Mouse (Mus musculus) spleen, postnatal 14 days (tissue): ENCODE results near the gene Xlr4a.
"Not testable (repeated sequence)": the region's sequence is repeated elsewhere in the genome, so short reads cannot be mapped to it uniquely, and the experiment has no call there.

Experiments
- DNase-seq, 2 experiments: peaks; one replicate each; pipeline ENCODE4 v3.0.0; 2021 to 2022; ENCODE audit warnings: low spot score in 2 of 2

The Xlr4a gene

GRCm38 (mm10) chrX:73082267-73083055 is at the start of gene Xlr4a:
TSS of gene Xlr4a (minus strand) at chrX:73082478.
- DNase-seq = not testable (repeated sequence)

GRCm38 (mm10) chrX:73122859-73123829 is 40.9 kb upstream of the Xlr4a start:
- not testable (repeated sequence) for DNase-seq

GRCm38 (mm10) chrX:73116747-73117146 is 34.5 kb upstream of the Xlr4a start, which contains the start of gene Gm14685:
TSS of gene Gm14685 (plus strand) at chrX:73117047.
- not testable (repeated sequence) for DNase-seq

GRCm38 (mm10) chrX:73096941-73097508 is 14.7 kb upstream of the Xlr4a start, which contains the start of gene Xlr3a:
TSS of gene Xlr3a (minus strand) at chrX:73097095.
- not testable (repeated sequence) for DNase-seq

GRCm38 (mm10) chrX:73066765-73067312 is 15.4 kb downstream of the Xlr4a start:
- not testable (repeated sequence) for DNase-seq

- no peak for DNase-seq
Measured at GRCm38 (mm10) chrX:73064415-73064793, 17.9 kb downstream of the Xlr4a start, which contains the start of gene Pnma3. TSS of gene Pnma3 (plus strand) at chrX:73064787.

- no peak for DNase-seq
Measured at GRCm38 (mm10) chrX:73063512-73064414, 18.5 kb downstream of the Xlr4a start.

GRCm38 (mm10) chrX:73062323-73062722 is 20.0 kb downstream of the Xlr4a start:
- no peak for DNase-seq

GRCm38 (mm10) chrX:73061528-73061927 is 20.8 kb downstream of the Xlr4a start:
- DNase-seq = no peak

GRCm38 (mm10) chrX:73053860-73054563 is 28.3 kb downstream of the Xlr4a start:
- DNase-seq = peak; percentile 71 to 86

- DNase-seq = no peak
Measured at GRCm38 (mm10) chrX:73039666-73040065, 42.6 kb downstream of the Xlr4a start.

GRCm38 (mm10) chrX:73038831-73039230 is 43.4 kb downstream of the Xlr4a start:
- no peak for DNase-seq

GRCm38 (mm10) chrX:73037003-73037402 is 45.3 kb downstream of the Xlr4a start, which contains the start of gene Pnma5:
TSS of gene Pnma5 (minus strand) at chrX:73037103.
- DNase-seq = no peak
